Comparison of ENCODE assay signal across 16 mouse cellular contexts in the genomic region with DNA sequence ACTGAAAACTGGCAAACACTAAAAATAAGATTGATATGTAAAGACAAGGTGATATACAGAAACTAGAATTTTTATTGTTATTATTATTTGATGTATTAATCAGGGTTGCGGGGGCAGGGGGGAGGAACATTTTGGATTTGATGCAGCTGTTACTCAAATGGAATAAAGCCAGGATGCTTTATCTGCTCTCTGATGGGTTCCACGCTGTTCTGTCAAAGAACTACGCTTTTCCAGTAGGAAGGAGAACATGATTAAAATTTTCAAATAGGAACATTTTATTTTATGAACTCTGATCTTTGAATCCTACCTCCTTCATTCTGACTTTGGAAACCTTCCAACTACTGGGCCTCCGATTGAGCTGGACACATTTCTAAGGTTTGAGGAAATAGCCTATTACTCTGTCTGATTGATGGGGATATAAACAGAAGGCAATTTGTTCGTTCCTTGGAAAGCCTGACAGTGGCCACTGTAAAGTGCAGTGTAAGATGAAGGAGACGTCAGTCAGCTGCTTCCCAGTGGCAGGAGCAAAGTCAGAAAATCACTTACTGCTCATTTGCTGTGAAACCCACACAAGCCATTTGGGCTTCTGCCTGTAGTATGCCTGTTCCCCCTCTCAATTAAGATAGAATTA.
DNase-seq lines count a peak whose midpoint lies in the region; ATAC-seq lines count a peak whose summit lies in the region.
"Had no signal": no experiment of that assay in that cellular context is flagged by ENCODE, and none has a peak within 500 bp of the region (broad histone marks: within the 10 kb centered on the region; RNA-seq: fewer than 3 reads in every experiment).

No protein-coding gene starts in this region.

- H3K36me3 ChIP-seq in forebrain, embryonic 13.5 days (ENCODE audit: poor library complexity, severe bottlenecking): no peaks in the 10 kb centered on the region
- no peaks in the 10 kb centered on the region for H3K36me3 ChIP-seq in forebrain, embryonic 11.5 days (ENCODE audit: control insufficient read depth, insufficient read depth, low read length)
- no peaks in the 10 kb centered on the region for H3K36me3 ChIP-seq in lung, embryonic 16.5 days (ENCODE audit: control insufficient read depth, insufficient read depth, low read length)
- H3K36me3 ChIP-seq in hindbrain, embryonic 16.5 days (ENCODE audit: control insufficient read depth, insufficient read depth, low read length): no peaks in the 10 kb centered on the region
- no peaks in the 10 kb centered on the region for H3K36me3 ChIP-seq in neural tube, embryonic 13.5 days
- H3K36me3 ChIP-seq: heart, embryonic 10.5 days; liver, embryonic 13.5 days had no signal

- no peak overlapping the region for H3K27ac ChIP-seq in forebrain, embryonic 13.5 days
- no peak overlapping the region for H3K27ac ChIP-seq in forebrain, embryonic 11.5 days (ENCODE audit: low read depth, low read length)
- no peak overlapping the region for H3K27ac ChIP-seq in lung, embryonic 16.5 days (ENCODE audit: low read length)
- no peak overlapping the region for H3K27ac ChIP-seq in hindbrain, embryonic 16.5 days (ENCODE audit: low read depth, low read length)
- H3K27ac ChIP-seq in neural tube, embryonic 13.5 days (replicated peaks): no peak overlapping the region
- H3K27ac ChIP-seq: gastrocnemius, adult 2 months; heart, embryonic 10.5 days; liver, embryonic 13.5 days had no signal

- no peak overlapping the region for H3K4me3 ChIP-seq in forebrain, embryonic 13.5 days
- H3K4me3 ChIP-seq in forebrain, embryonic 11.5 days (ENCODE audit: low read depth, low read length): no peak overlapping the region
- no peak overlapping the region for H3K4me3 ChIP-seq in lung, embryonic 16.5 days (ENCODE audit: low read length)
- no peak overlapping the region for H3K4me3 ChIP-seq in hindbrain, embryonic 16.5 days (ENCODE audit: low read length)
- no peak overlapping the region for H3K4me3 ChIP-seq in neural tube, embryonic 13.5 days
- H3K4me3 ChIP-seq: erythroblast, embryonic 14.5 days; gastrocnemius, adult 2 months; heart, embryonic 10.5 days; liver, embryonic 13.5 days; myocyte had no signal

- H3K27me3 ChIP-seq in forebrain, embryonic 13.5 days: no peaks in the 10 kb centered on the region
- H3K27me3 ChIP-seq in forebrain, embryonic 11.5 days (ENCODE audit: control insufficient read depth, insufficient read depth, low read length): no peaks in the 10 kb centered on the region
- no peaks in the 10 kb centered on the region; the same call in 1 of the 2 replicates for H3K27me3 ChIP-seq in lung, embryonic 16.5 days (ENCODE audit: control insufficient read depth, insufficient read depth, low read depth, low read length)
- no peaks in the 10 kb centered on the region for H3K27me3 ChIP-seq in hindbrain, embryonic 16.5 days (replicated peaks; ENCODE audit: control insufficient read depth, insufficient read depth, low read length)
- H3K27me3 ChIP-seq in neural tube, embryonic 13.5 days: no peaks in the 10 kb centered on the region
- H3K27me3 ChIP-seq: liver, embryonic 13.5 days had no signal

- no peak for DNase-seq in forebrain, embryonic 11.5 days (ENCODE audit: low spot score)
- DNase-seq in lung, adult 18-20 months: no peak
- DNase-seq in right cerebral cortex, postnatal 25 days: no peak
- no peak for DNase-seq in ovary, postnatal 10 days (ENCODE audit: low spot score)
- DNase-seq: adrenal gland, postnatal 10 days; cerebellum, adult 11 months; gastrocnemius, adult 2 months; left cerebral cortex, postnatal 4 days; liver, embryonic 13.5 days had no signal

- ATAC-seq in forebrain, embryonic 13.5 days: peak; percentile 33; the same call in 1 of the 2 replicates
- no peak for ATAC-seq in forebrain, embryonic 11.5 days (replicated peaks; ENCODE audit: low FRiP score)
- ATAC-seq in lung, embryonic 16.5 days (ENCODE audit: low read depth): peak; percentile 68
- ATAC-seq in hindbrain, embryonic 16.5 days: peak; percentile 72
- peak; percentile 43; the same call in 1 of the 2 replicates for ATAC-seq in neural tube, embryonic 13.5 days (ENCODE audit: low read depth)

- H3K4me1 ChIP-seq in forebrain, embryonic 13.5 days: no peaks in the 10 kb centered on the region
- H3K4me1 ChIP-seq in forebrain, embryonic 11.5 days (replicated peaks; ENCODE audit: control insufficient read depth, insufficient read depth, low read length): no peaks in the 10 kb centered on the region
- H3K4me1 ChIP-seq in lung, embryonic 16.5 days (replicated peaks; ENCODE audit: control insufficient read depth, insufficient read depth, low read length): no peaks in the 10 kb centered on the region
- H3K4me1 ChIP-seq in hindbrain, embryonic 16.5 days (ENCODE audit: control insufficient read depth, insufficient read depth, low read depth, low read length): no peaks in the 10 kb centered on the region
- peaks cover 5% of the 10 kb centered on the region; the same call in 1 of the 2 replicates for H3K4me1 ChIP-seq in neural tube, embryonic 13.5 days (replicated peaks)
- H3K4me1 ChIP-seq: heart, embryonic 10.5 days; liver, embryonic 13.5 days had no signal

- WGBS in forebrain, embryonic 13.5 days: 55% methylated on average over 6 of the region's 6 CpGs
- WGBS in forebrain, embryonic 11.5 days: 81% methylated on average over 6 of the region's 6 CpGs
- 33% methylated on average over 6 of the region's 6 CpGs for WGBS in lung, embryonic 16.5 days
- 42% methylated on average over 6 of the region's 6 CpGs for WGBS in hindbrain, embryonic 16.5 days
- 43% methylated on average over 6 of the region's 6 CpGs for WGBS in neural tube, embryonic 13.5 days

- H3K4me2 ChIP-seq in forebrain, embryonic 13.5 days: no peak overlapping the region
- no peak overlapping the region for H3K4me2 ChIP-seq in forebrain, embryonic 11.5 days (ENCODE audit: low read depth, low read length, severe bottlenecking)
- no peak overlapping the region for H3K4me2 ChIP-seq in lung, embryonic 16.5 days (ENCODE audit: low read depth, low read length)
- no peak overlapping the region for H3K4me2 ChIP-seq in hindbrain, embryonic 16.5 days (ENCODE audit: low read length)
- no peak overlapping the region for H3K4me2 ChIP-seq in neural tube, embryonic 13.5 days
- H3K4me2 ChIP-seq: liver, embryonic 13.5 days had no signal

- no peaks in the 10 kb centered on the region for H3K9me3 ChIP-seq in forebrain, embryonic 13.5 days (replicated peaks)
- no peaks in the 10 kb centered on the region for H3K9me3 ChIP-seq in forebrain, embryonic 11.5 days (ENCODE audit: control insufficient read depth, low read length)
- no peaks in the 10 kb centered on the region for H3K9me3 ChIP-seq in lung, embryonic 16.5 days (ENCODE audit: control insufficient read depth, low read length)
- H3K9me3 ChIP-seq in hindbrain, embryonic 16.5 days (ENCODE audit: control insufficient read depth, low read length): no peaks in the 10 kb centered on the region
- no peaks in the 10 kb centered on the region for H3K9me3 ChIP-seq in neural tube, embryonic 13.5 days
- H3K9me3 ChIP-seq: heart, embryonic 10.5 days; liver, embryonic 13.5 days had no signal

- H3K9ac ChIP-seq in forebrain, embryonic 13.5 days: no peak overlapping the region
- H3K9ac ChIP-seq in forebrain, embryonic 11.5 days (ENCODE audit: low read length): no peak overlapping the region
- H3K9ac ChIP-seq in lung, embryonic 16.5 days (ENCODE audit: low read length): no peak overlapping the region
- H3K9ac ChIP-seq in hindbrain, embryonic 16.5 days (ENCODE audit: low read depth, low read length): no peak overlapping the region
- no peak overlapping the region for H3K9ac ChIP-seq in neural tube, embryonic 13.5 days
- H3K9ac ChIP-seq: liver, embryonic 13.5 days had no signal
